Mouse (Mus musculus) adrenal gland, postnatal 4 days (tissue): Measurements from ENCODE around the gene Lypd5. TPM values are rescaled to one million over a fixed set of nuclear protein-coding genes. Genes with fewer than 3 reads are reported as not detected.

Source experiments
- microRNA-seq: library from miRNA; unstranded; fragments of <30 nt; microRNA quantifications from one replicate; pipeline ENCODE4 v1.2.0, GENCODE M21; 2021
- total RNA-seq, 2 experiments: library from RNA; stranded (reverse); gene quantifications; 2 replicates each; pipeline ENCODE4 v1.2.3; 2021

Lypd5 gene
- total RNA-seq, 2 experiments from 2014 or later = not detected

Small RNA genes within 50 kb of the gene (microRNA-seq; reads per million reads assigned to microRNA genes)
- not detected for gene Gm27592

Other genes starting within 250 kb of the Lypd5 start
- gene Zfp112, start 236.9 kb upstream of the Lypd5 start, total RNA-seq = 1 to 10 TPM; 6.0 TPM
- 10 to 100 TPM; 12.4 to 12.8 TPM for gene Zfp235, start 215.0 kb upstream of the Lypd5 start, total RNA-seq
- 1 to 10 TPM; 1.6 to 1.7 TPM for gene Zfp114, start 174.1 kb upstream of the Lypd5 start, total RNA-seq
- gene Zfp111, start 137.8 kb upstream of the Lypd5 start, total RNA-seq = 10 to 100 TPM; 14.2 to 15.7 TPM
- 1 to 10 TPM; 3.9 to 4.1 TPM for gene Zfp109, start 111.6 kb upstream of the Lypd5 start, total RNA-seq
- gene Zfp108, start 94.4 kb upstream of the Lypd5 start, total RNA-seq = 1 to 10 TPM; 3.9 to 4.2 TPM
- 1 to 10 TPM; 6.0 to 6.6 TPM for gene Zfp93, start 78.8 kb upstream of the Lypd5 start, total RNA-seq
- 10 to 100 TPM; 18.3 to 19.5 TPM for gene Zfp61, start 48.0 kb upstream of the Lypd5 start, total RNA-seq
- gene Zfp94, start 32.5 kb upstream of the Lypd5 start, total RNA-seq = 1 to 10 TPM; 5.8 to 7.0 TPM
- under 1 TPM; 0.36 to 0.37 TPM for gene Tescl, start 15.3 kb upstream of the Lypd5 start, total RNA-seq
- 1 to 10 TPM; 3.0 to 7.3 TPM for gene Kcnn4, start 21.1 kb downstream of the Lypd5 start, total RNA-seq
- gene Smg9, start 50.4 kb downstream of the Lypd5 start, total RNA-seq = 10 to 100 TPM; 25.6 to 32.3 TPM
- not detected for gene Irgc1, start 103.1 kb downstream of the Lypd5 start, total RNA-seq
- 10 to 100 TPM; 11.9 to 13.1 TPM for gene Plaur, start 113.3 kb downstream of the Lypd5 start, total RNA-seq
- 10 to 100 TPM; 12.6 to 17.7 TPM for gene Cadm4, start 132.8 kb downstream of the Lypd5 start, total RNA-seq
- 10 to 100 TPM; 11.1 to 16.2 TPM for gene Zfp428, start 157.8 kb downstream of the Lypd5 start, total RNA-seq
- gene AC161166.1, start 163.3 kb downstream of the Lypd5 start, total RNA-seq = not detected
- gene Irgq, start 181.5 kb downstream of the Lypd5 start, total RNA-seq = 10 to 100 TPM; 24.9 to 25.7 TPM
- not detected for gene Pinlyp, start 196.9 kb downstream of the Lypd5 start, total RNA-seq
- gene Xrcc1, start 197.1 kb downstream of the Lypd5 start, total RNA-seq = 10 to 100 TPM; 56.8 to 64.4 TPM
- 10 to 100 TPM; 17.7 to 20.4 TPM for gene Ethe1, start 238.3 kb downstream of the Lypd5 start, total RNA-seq
- gene Zfp575, start 238.4 kb downstream of the Lypd5 start, total RNA-seq = 1 to 10 TPM; 1.8 to 2.0 TPM